Mouse (Mus musculus): ENCODE data around the gene 2900026A02Rik. TPM values are rescaled to one million over a fixed set of nuclear protein-coding genes. Genes with fewer than 3 reads are reported as not detected.

Gene 2900026A02Rik
- polyA plus RNA-seq, 1 experiment from 2014 or later, result 6.9 TPM

DNA sequence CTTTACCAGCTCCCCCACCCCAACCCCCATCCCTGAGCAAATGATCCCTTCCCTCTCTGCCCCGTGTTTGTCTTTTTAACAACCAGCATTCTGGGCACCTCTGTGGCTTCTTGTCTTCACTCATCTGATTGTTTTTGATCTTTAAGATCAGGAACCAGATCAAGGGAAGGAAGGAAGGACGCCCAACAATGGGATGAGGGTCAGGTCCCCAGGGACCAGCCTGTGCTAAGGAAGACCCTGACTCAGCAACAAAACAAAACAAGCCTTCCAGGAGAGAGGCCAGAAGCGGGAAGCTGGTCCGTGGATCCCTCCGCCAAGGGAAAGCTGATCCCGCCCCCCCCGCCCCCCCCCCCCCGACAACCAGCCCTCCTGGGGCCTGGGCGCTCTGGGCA is 41.6 kb downstream of the 2900026A02Rik start:
- WGBS, result 7% methylated on average over 5 of the region's 9 CpGs
- H3K9ac ChIP-seq, result peak overlapping the region; percentile 42
- no peaks in the 10 kb centered on the region; the same call in 1 of the 2 replicates for H3K4me1 ChIP-seq (ENCODE audit: insufficient read depth)
- no peak for TF ChIP-seq CTCF (IDR thresholded peaks at IDR 0.05; ENCODE audit: low read depth)
- no peaks in the 10 kb centered on the region for H3K36me3 ChIP-seq (ENCODE audit: insufficient read depth)
- H3K4me2 ChIP-seq, result peak overlapping the region; percentile 58
- no peaks in the 10 kb centered on the region for H3K27me3 ChIP-seq (ENCODE audit: insufficient read depth, low read length)
- peak overlapping the region; percentile 93; the same call in 1 of the 2 replicates for H3K27ac ChIP-seq (ENCODE audit: low read depth)
- no peak for DNase-seq
- no peak for ATAC-seq (ENCODE audit: insufficient read depth)
- H3K4me3 ChIP-seq (ENCODE audit: low read depth, low read length), result peak overlapping the region; percentile 26
- H3K9me3 ChIP-seq (ENCODE audit: low read depth, low read length), result no peaks in the 10 kb centered on the region

GRCm38 (mm10) chr5:113175976-113176375 is 45.1 kb downstream of the 2900026A02Rik start:
- H3K4me2 ChIP-seq, result no peak overlapping the region
- TF ChIP-seq CTCF (IDR thresholded peaks at IDR 0.05; ENCODE audit: low read depth), result no peak
- no peaks in the 10 kb centered on the region for H3K36me3 ChIP-seq (ENCODE audit: insufficient read depth)
- DNase-seq, result no peak
- 83% methylated on average over 10 of the region's 10 CpGs for WGBS
- H3K9me3 ChIP-seq (ENCODE audit: low read depth, low read length), result no peaks in the 10 kb centered on the region
- H3K4me1 ChIP-seq (ENCODE audit: insufficient read depth), result no peaks in the 10 kb centered on the region; the same call in 1 of the 2 replicates
- no peak overlapping the region for H3K9ac ChIP-seq
- no peaks in the 10 kb centered on the region for H3K27me3 ChIP-seq (ENCODE audit: insufficient read depth, low read length)
- no peak overlapping the region for H3K4me3 ChIP-seq (ENCODE audit: low read depth, low read length)
- no peak overlapping the region for H3K27ac ChIP-seq (ENCODE audit: low read depth)
- ATAC-seq (ENCODE audit: insufficient read depth), result no peak

DNA sequence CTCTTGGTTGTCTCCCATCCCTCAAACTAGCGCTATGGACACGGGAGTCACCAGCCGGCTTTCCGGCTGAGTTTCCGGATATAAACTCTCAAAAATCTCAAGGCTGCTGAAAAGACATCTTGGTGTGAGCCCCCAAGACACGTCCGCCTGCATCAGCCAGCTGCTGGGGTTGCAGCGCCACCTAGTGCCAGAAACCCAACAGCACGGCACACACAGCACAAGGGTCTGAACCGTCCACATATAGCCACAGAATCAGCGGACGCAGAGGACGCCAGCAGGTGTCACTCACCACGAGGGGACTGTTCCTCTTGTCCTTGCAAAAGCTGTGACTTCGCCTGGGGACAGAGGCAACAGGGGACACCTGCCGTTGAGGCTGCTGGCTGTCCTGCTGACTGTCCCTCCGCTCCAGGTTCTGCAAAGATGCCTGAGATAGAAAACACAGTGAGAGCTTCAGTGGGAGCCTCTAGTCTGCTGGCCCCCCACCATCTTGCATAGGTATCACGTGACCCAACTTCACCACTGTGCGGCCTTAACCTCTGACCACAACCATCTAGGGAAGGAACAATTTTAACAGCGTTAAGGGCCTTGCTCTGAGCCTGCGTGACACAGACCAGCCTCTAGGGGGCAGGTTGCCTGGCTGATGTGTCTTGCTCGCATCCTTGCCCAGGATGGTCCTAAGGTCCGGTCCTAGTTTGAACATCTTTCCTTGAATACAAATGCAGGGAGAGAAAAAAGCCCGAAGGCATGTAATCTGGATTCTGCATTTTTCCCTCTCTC is 45.9 kb downstream of the 2900026A02Rik start:
- H3K27ac ChIP-seq (ENCODE audit: low read depth), result no peak overlapping the region
- no peaks in the 10 kb centered on the region for H3K9me3 ChIP-seq (ENCODE audit: low read depth, low read length)
- no peaks in the 10 kb centered on the region for H3K27me3 ChIP-seq (ENCODE audit: insufficient read depth, low read length)
- WGBS, result 40% methylated on average over 24 of the region's 24 CpGs
- ATAC-seq (ENCODE audit: insufficient read depth) (no peak), DNase-seq (peak; percentile 72)
- no peaks in the 10 kb centered on the region; the same call in 1 of the 2 replicates for H3K4me1 ChIP-seq (ENCODE audit: insufficient read depth)
- H3K4me3 ChIP-seq (ENCODE audit: low read depth, low read length), result no peak overlapping the region
- H3K36me3 ChIP-seq (ENCODE audit: insufficient read depth), result no peaks in the 10 kb centered on the region
- TF ChIP-seq CTCF (IDR thresholded peaks at IDR 0.05; ENCODE audit: low read depth), result peak; percentile 82
- H3K4me2 ChIP-seq, result no peak overlapping the region
- H3K9ac ChIP-seq, result no peak overlapping the region

- Histone ChIP-seq H3K9ac (no peak overlapping the region), H3K9me3 (ENCODE audit: low read depth, low read length) (no peaks in the 10 kb centered on the region), H3K4me1 (ENCODE audit: insufficient read depth) (no peaks in the 10 kb centered on the region), H3K4me2 (no peak overlapping the region), H3K36me3 (ENCODE audit: insufficient read depth) (no peaks in the 10 kb centered on the region), H3K4me3 (ENCODE audit: low read depth, low read length) (no peak overlapping the region), H3K27me3 (ENCODE audit: insufficient read depth, low read length) (no peaks in the 10 kb centered on the region), H3K27ac (ENCODE audit: low read depth) (no peak overlapping the region)
- ATAC-seq (ENCODE audit: insufficient read depth) (peak; percentile 51; the same call in 1 of the 2 replicates), DNase-seq (peak; percentile 83)
- 19% methylated on average over 5 of the region's 5 CpGs for WGBS
- TF ChIP-seq CTCF (IDR thresholded peaks at IDR 0.05; ENCODE audit: low read depth), result peak; percentile 98
These were observed 47.7 kb downstream of the 2900026A02Rik start for GRCm38 (mm10) chr5:113173318-113173717.

DNA sequence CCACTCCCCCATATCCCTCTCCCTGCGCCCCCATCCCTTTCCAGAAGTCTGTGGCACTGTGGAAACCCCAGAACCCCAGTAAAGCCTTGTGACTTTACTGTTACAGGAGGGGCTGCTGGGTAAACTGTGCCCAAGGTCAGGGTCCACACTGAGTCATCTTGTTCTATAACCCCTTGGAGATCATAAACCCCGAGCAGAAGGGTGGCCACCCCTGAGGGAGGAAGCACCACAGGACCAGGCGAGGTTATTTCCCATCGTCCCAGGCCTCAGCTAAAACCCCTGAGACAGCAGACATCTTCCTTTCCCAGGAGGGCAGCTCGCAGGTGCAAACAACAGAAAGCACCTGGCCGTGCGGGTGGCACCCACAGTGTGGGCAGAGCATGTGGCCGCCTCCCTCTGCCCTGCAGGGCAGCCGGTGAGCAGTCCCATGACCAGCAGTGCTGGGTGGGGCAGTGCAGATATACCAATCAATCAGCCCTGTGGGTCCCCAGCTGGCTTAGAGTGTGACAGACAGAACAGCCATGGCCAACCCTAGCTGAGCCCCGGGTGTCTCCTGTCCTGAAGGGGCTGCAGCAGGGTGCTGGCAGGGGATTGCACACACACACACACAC is 49.0 kb downstream of the 2900026A02Rik start:
- no peak overlapping the region for H3K4me2 ChIP-seq
- no peak overlapping the region for H3K9ac ChIP-seq
- H3K4me1 ChIP-seq (ENCODE audit: insufficient read depth), result no peaks in the 10 kb centered on the region
- DNase-seq (no peak), ATAC-seq (ENCODE audit: insufficient read depth) (no peak)
- H3K27me3 ChIP-seq (ENCODE audit: insufficient read depth, low read length), result no peaks in the 10 kb centered on the region
- no peak for TF ChIP-seq CTCF (IDR thresholded peaks at IDR 0.05; ENCODE audit: low read depth)
- no peak overlapping the region for H3K4me3 ChIP-seq (ENCODE audit: low read depth, low read length)
- H3K27ac ChIP-seq (ENCODE audit: low read depth), result no peak overlapping the region
- H3K9me3 ChIP-seq (ENCODE audit: low read depth, low read length), result no peaks in the 10 kb centered on the region
- WGBS, result 69% methylated on average over 10 of the region's 10 CpGs
- no peaks in the 10 kb centered on the region for H3K36me3 ChIP-seq (ENCODE audit: insufficient read depth)

DNA sequence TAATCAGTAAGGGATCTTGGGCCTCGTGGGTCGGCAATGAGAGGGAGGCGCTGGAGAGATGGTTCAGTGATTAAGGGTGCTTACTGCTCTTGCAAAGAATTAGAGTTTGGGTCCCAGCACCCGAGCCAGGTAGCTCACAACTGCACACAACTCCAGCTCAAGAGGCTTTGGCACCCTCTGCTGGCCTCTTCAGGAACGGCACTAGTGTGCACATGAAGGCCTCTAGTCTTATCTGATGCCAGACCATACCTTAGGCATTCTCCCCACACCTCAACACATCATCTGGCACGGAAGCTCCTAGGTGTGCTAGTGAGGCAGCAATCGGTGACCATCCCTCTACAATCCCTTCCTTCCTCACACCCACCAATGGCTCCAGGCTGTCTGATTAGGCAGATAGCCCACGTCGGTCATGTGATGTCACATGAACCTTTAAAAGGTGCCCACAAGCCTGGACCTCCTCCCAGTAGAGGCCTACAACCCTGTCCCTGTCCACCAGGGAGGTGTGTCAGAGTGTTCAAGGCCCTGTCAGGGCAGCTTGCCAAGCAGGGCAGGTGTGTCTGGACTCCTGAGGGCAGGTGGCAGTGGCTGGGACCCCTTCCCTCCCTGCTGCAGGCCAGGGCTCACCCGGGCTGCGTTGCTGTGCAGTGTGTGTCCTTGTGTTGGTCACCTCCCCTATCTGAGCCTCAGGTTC is 50.8 kb downstream of the 2900026A02Rik start:
- Histone ChIP-seq H3K27ac (ENCODE audit: low read depth) (no peak overlapping the region), H3K4me1 (ENCODE audit: insufficient read depth) (no peaks in the 10 kb centered on the region), H3K9me3 (ENCODE audit: low read depth, low read length) (no peaks in the 10 kb centered on the region), H3K36me3 (ENCODE audit: insufficient read depth) (no peaks in the 10 kb centered on the region), H3K4me3 (ENCODE audit: low read depth, low read length) (no peak overlapping the region), H3K27me3 (ENCODE audit: insufficient read depth, low read length) (no peaks in the 10 kb centered on the region), H3K9ac (no peak overlapping the region), H3K4me2 (no peak overlapping the region)
- ATAC-seq (ENCODE audit: insufficient read depth) (no peak), DNase-seq (peak; percentile 33)
- WGBS, result 82% methylated on average over 11 of the region's 11 CpGs
- TF ChIP-seq CTCF (IDR thresholded peaks at IDR 0.05; ENCODE audit: low read depth), result peak; percentile 57

DNA sequence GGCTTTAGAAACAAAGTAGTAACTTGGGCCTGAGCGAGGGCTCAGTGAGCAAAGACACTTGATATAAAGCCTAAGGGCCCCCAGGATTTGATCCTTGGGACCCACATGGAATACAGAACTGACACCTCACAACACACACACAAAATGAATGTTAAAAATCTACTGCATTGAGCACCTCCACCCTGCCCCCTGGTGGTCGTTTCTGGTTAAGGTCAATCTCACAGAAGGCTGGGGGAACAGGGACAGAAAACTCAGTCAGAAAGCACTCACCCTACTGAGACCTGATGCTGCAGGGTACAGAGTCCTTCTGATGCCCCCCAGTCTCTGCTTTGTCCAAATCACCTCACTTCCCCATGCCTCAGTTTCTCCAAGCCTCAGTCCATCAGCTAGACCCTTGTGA is 53.3 kb downstream of the 2900026A02Rik start:
- no peak for ATAC-seq (ENCODE audit: insufficient read depth)
- Histone ChIP-seq H3K4me1 (ENCODE audit: insufficient read depth) (peaks cover 6% of the 10 kb centered on the region; the same call in 1 of the 2 replicates), H3K4me2 (no peak overlapping the region), H3K27me3 (ENCODE audit: insufficient read depth, low read length) (no peaks in the 10 kb centered on the region), H3K4me3 (ENCODE audit: low read depth, low read length) (no peak overlapping the region), H3K9me3 (ENCODE audit: low read depth, low read length) (no peaks in the 10 kb centered on the region), H3K36me3 (ENCODE audit: insufficient read depth) (no peaks in the 10 kb centered on the region), H3K9ac (no peak overlapping the region), H3K27ac (ENCODE audit: low read depth) (no peak overlapping the region)
- peak; percentile 66 for DNase-seq
- peak; percentile 72 for TF ChIP-seq CTCF (IDR thresholded peaks at IDR 0.05; ENCODE audit: low read depth)
- WGBS, result 47% methylated on average over 2 of the region's 2 CpGs

Measured in lung, embryonic 14.5 days (tissue).